Mouse (Mus musculus) T-cell, adult 2 months (primary cell): ENCODE measurements around the gene Psip1.
A peak's percentile ranks its signal among the peaks of the same experiment; 100 is the strongest.
"Not testable (repeated sequence)": the region's sequence is repeated elsewhere in the genome, so short reads cannot be mapped to it uniquely, and the experiment has no call there.

Experiments used
- DNase-seq: peaks from one replicate; pipeline ENCODE4 v3.0.0; 2022; ENCODE audit warnings: low spot score

Psip1 gene

GRCm38 (mm10) chr4:83501037-83501430 lies 14.8 kb upstream of the Psip1 start:
- DNase-seq, result no peak

- no peak for DNase-seq
Measured at GRCm38 (mm10) chr4:83500154-83501036, 14.1 kb upstream of the Psip1 start.

GRCm38 (mm10) chr4:83497013-83497412 lies 10.8 kb upstream of the Psip1 start:
- DNase-seq, result not testable (repeated sequence)

- DNase-seq, result no peak
Measured at GRCm38 (mm10) chr4:83493112-83493511, 6.9 kb upstream of the Psip1 start.

GRCm38 (mm10) chr4:83489121-83489520 lies 2.9 kb upstream of the Psip1 start:
- DNase-seq, result no peak

- peak; percentile 93 for DNase-seq
Measured at GRCm38 (mm10) chr4:83485735-83486116, 533 bp downstream of the Psip1 start.

- no peak for DNase-seq
Measured at GRCm38 (mm10) chr4:83485250-83485649, 1.0 kb downstream of the Psip1 start.

GRCm38 (mm10) chr4:83468208-83468607 lies 18.1 kb downstream of the Psip1 start:
- DNase-seq, result no peak

- no peak for DNase-seq
Measured at GRCm38 (mm10) chr4:83467615-83468014, 18.6 kb downstream of the Psip1 start.

- DNase-seq, result no peak
Measured at GRCm38 (mm10) chr4:83464827-83465226, 21.4 kb downstream of the Psip1 start.

- DNase-seq, result no peak
Measured at GRCm38 (mm10) chr4:83460106-83460505, 26.2 kb downstream of the Psip1 start.

- no peak for DNase-seq
Measured at GRCm38 (mm10) chr4:83450785-83451184, 35.5 kb downstream of the Psip1 start.

- no peak for DNase-seq
Measured at GRCm38 (mm10) chr4:83441050-83441449, 45.2 kb downstream of the Psip1 start.

GRCm38 (mm10) chr4:83439045-83439444 lies 47.2 kb downstream of the Psip1 start:
- no peak for DNase-seq

- DNase-seq, result no peak
Measured at GRCm38 (mm10) chr4:83438116-83438515, 48.1 kb downstream of the Psip1 start.

- no peak for DNase-seq
Measured at GRCm38 (mm10) chr4:83436375-83436774, 49.9 kb downstream of the Psip1 start.

- peak; percentile 14 for DNase-seq
Measured at GRCm38 (mm10) chr4:83432901-83433300, 53.4 kb downstream of the Psip1 start.

- no peak for DNase-seq
Measured at GRCm38 (mm10) chr4:83431950-83432349, 54.3 kb downstream of the Psip1 start.

GRCm38 (mm10) chr4:83428845-83429244 lies 57.4 kb downstream of the Psip1 start:
- DNase-seq, result peak; percentile 20

- no peak for DNase-seq
Measured at GRCm38 (mm10) chr4:83427696-83428095, 58.6 kb downstream of the Psip1 start.

GRCm38 (mm10) chr4:83427141-83427540 lies 59.1 kb downstream of the Psip1 start:
- DNase-seq, result no peak

- DNase-seq, result no peak
Measured at GRCm38 (mm10) chr4:83425119-83425518, 61.1 kb downstream of the Psip1 start.

GRCm38 (mm10) chr4:83423641-83424040 lies 62.6 kb downstream of the Psip1 start:
- DNase-seq, result no peak

GRCm38 (mm10) chr4:83418781-83419180 lies 67.5 kb downstream of the Psip1 start:
- DNase-seq, result no peak
